Mouse (Mus musculus) gonadal fat pad, adult 2 months (tissue): Measurements from ENCODE around the gene Slc23a2. TPM values are rescaled to one million over a fixed set of nuclear protein-coding genes. Genes with fewer than 3 reads are reported as not detected.

ENCODE experiments used
- DNase-seq: peaks from one replicate; pipeline ENCODE4 v3.0.0-alpha.2; 2012; ENCODE audit warnings: low read depth
- polyA plus RNA-seq: library from polyadenylated mRNA; depleted of rRNA; stranded (reverse); fragments of >200 nt; gene quantifications from 2 replicates; pipeline ENCODE4 v1.2.3, GENCODE M21; 2012

The Slc23a2 gene
- polyA plus RNA-seq, 1 experiment: 17.5 TPM

- DNase-seq: no peak
Observed at GRCm38 (mm10) chr2:132134758-132135157, 10.2 kb downstream of the Slc23a2 start.

GRCm38 (mm10) chr2:132133436-132133835 is 11.5 kb downstream of the Slc23a2 start:
- no peak for DNase-seq

DNA sequence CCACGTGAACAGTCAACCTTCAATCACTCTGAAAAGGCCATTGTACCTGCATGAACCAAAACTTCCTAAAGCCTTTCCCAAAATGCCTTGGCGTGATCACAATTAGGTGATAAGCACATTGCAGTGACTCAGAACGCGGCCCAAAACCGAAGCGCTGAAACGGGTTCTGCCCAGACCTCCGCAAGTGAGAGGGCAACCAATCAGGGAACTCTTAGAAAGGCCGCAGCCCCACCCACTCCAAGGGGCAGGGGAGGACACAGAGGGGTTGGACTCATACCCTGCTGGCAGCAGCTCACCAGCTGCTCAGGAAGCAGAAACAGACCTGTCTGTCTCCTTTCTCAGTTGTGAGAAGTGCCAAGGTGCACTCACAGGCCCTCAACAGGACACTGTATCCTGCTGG is 13.6 kb downstream of the Slc23a2 start:
- no peak for DNase-seq

DNA sequence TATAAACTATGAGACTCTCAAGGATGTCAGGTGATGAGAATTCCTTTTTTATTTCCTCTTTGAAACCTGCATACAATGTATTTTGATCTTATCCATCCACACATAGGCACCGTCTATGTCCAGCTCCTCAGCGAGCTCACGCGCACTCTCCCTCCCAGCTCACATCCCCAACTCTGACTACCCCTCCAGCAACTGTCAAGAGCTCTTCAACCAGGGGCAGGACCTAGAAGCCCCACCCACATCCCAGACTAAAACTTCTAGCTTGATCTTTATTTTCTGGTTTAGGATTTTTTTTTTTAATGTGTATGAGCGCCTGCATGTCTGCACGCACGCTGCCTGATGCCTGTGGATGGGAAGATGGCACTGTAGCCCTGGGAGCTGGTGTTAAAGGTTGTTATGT is 14.9 kb downstream of the Slc23a2 start:
- DNase-seq: no peak

- DNase-seq: no peak
Observed at GRCm38 (mm10) chr2:132129247-132129646, 15.7 kb downstream of the Slc23a2 start.

GRCm38 (mm10) chr2:132127904-132128303 is 17.0 kb downstream of the Slc23a2 start:
- DNase-seq: no peak

DNA sequence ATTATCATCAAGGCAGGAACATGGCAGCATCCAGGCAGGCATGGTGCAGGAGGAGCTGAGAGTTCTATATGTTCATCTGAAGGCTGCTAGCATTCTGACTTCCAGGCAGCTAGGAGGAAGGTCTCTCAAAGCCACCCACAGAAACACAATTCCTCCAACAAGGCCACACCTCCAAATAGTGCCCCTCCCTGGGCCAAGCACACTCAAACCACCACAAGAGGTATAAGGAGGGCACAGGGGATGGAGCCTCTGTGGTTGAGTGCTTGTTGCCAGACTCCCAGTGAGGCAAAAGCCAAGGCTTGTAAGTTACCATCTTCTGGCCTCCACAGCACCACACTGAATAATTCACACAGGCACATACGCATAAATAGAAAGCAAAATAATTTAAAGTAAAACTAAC is 18.6 kb downstream of the Slc23a2 start:
- no peak for DNase-seq

DNA sequence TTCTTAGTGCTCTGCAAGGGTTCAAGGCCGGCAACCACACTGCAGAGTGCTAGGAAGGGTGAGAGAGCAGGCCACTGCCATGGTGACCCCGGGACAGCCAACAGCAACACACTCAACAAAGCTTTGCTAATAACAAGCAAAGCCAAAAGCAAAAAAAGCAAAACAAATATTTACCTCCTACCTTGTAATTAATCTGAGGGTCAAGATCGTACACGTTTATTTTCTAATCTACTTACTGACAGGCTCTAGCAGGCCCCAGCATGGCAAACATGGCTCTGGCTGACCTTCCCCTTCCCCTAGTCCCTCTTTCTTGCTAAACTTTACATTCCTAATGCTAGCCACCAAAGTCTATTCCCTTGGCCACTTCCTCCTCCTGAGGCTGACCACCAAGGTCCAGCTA is 21.8 kb downstream of the Slc23a2 start:
- no peak for DNase-seq

GRCm38 (mm10) chr2:132121050-132121449 is 23.9 kb downstream of the Slc23a2 start:
- no peak for DNase-seq

DNA sequence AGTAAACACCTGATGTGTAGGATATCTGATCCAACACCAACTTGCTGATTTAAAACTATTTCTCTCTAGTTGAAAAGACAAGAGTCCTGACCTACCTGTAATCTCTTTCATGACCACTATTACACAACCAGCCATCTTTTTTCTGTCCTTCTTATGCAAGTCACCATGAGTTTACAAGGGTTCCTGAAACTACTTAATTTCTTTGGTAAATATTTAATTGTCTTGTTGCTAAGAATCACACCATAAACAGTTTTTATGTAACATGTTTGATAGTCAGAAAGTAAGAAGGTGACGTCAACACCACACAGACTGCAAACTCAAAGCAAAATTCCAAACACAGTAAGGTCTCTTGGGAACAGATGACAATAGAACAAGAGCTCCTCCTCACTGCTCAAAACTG is 26.3 kb downstream of the Slc23a2 start:
- no peak for DNase-seq

- no peak for DNase-seq
Observed at GRCm38 (mm10) chr2:132115936-132116335, 29.0 kb downstream of the Slc23a2 start.

- DNase-seq: no peak
Observed at GRCm38 (mm10) chr2:132115344-132115743, 29.6 kb downstream of the Slc23a2 start.

DNA sequence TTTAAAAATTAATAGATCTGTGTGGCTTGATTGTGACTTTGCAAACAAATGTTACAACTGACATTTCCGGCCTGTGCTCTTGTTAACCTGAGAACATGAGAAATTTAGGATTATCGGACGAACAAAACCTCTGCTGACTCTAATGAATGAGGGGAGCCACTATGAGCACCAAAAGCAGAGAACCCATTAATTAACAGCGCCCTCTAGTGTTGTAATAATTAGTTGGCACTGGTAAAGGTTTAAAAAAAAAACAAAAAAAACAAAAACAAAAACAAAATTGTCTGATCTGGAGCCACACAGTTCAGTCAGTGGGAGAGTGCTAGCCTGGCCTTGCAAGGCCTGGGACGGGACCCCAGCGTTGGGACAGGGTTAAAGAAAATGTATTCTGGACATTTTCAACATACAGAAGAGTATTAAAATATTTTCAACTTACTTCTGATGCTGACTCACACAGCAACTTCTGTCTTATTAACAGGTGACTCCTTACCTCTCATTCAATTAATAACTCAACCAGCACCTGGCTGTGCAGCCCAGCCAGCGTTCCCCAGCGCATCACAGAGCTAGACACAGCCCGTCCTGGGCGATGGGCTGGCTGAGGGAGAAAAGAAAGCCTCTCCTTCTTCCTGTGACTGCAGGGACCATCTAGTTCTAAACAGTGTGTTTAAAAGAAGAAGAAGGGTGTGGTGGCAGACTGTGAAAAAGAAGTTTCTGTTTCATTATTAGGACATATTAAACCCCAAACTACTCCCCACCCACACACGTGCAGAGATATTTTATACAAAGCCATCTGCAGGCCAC is 30.7 kb downstream of the Slc23a2 start:
- DNase-seq: no peak

GRCm38 (mm10) chr2:132112319-132112718 is 32.6 kb downstream of the Slc23a2 start:
- DNase-seq: no peak

GRCm38 (mm10) chr2:132111905-132112304 is 33.0 kb downstream of the Slc23a2 start:
- DNase-seq: no peak

GRCm38 (mm10) chr2:132111266-132111665 is 33.6 kb downstream of the Slc23a2 start:
- DNase-seq: no peak

DNA sequence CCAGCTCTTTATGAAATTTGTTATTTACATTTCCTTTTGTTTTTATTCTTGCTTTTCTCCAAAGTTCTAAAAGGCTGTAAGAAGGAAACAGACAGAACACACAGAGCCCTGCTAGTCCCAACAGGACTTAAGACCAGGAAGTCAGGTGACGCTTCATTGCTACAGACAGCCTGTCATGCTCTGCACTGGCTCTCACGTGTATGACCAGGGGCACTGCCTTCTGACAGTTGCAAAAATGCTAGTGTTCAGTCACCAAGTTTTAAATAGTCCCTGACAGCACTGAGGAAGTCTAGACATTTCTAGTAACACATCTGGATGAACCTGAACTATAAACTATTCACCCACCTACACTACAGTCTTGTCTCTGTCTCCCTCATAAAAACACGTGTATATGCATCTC is 34.2 kb downstream of the Slc23a2 start:
- no peak for DNase-seq

DNA sequence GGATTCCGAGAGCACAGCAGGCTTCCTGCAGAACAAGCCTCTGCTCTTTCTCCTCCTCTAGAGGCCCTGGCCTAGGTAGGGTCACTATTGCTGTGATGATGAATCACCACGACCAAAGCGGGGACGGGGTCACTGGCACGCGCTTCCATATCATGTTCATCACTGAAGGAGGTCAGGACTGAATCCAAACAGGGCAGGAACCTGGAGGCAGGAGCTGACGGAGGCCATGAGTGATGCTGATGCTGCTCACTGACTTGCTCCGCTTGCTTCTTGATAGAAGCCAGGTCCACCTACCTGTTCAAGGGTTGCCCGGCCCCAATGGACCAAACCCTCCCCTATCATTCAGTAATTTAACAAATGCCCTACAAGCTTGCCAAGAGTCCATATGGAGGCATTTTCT is 35.9 kb downstream of the Slc23a2 start:
- DNase-seq: no peak

DNA sequence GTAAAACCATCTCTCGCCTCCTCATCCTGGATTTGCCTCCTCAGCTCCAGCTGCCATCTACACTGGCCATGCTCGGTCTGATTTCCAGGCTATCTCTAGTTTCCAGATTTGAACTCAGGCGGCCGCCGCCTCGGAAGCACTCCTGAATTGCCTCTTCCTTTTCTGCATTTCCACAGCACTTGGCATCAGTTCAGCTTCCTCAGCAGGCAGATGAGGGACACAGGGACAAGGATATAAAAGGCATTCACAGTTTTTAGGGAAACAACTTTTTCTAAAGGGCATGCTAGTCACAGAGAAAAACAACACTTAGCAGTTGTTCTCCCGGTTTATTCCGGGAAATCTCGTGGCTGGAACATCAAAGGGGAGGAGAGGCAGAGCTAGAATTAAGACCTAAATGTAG is 37.3 kb downstream of the Slc23a2 start:
- DNase-seq: no peak

DNA sequence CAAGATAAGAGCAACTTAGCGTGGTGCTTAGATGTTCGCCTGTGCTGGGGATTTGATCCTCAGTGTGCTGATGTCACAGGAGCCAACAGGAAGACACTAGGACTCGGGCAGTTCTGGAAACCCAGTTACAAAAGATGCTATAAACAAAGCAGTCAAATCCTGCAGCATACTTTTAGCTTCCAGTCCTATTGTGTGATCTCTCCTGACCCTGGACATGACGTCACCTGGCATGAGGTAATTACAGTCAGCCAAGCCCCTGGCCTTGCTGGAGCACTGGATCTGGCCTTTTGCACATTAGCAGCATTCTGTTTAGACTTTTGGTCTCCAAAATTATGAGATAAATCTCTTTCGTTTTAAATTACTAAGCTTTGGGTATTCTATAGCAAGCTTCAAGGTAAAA is 38.8 kb downstream of the Slc23a2 start:
- DNase-seq: no peak

- DNase-seq: no peak
Observed at GRCm38 (mm10) chr2:132103265-132103664, 41.6 kb downstream of the Slc23a2 start.

DNA sequence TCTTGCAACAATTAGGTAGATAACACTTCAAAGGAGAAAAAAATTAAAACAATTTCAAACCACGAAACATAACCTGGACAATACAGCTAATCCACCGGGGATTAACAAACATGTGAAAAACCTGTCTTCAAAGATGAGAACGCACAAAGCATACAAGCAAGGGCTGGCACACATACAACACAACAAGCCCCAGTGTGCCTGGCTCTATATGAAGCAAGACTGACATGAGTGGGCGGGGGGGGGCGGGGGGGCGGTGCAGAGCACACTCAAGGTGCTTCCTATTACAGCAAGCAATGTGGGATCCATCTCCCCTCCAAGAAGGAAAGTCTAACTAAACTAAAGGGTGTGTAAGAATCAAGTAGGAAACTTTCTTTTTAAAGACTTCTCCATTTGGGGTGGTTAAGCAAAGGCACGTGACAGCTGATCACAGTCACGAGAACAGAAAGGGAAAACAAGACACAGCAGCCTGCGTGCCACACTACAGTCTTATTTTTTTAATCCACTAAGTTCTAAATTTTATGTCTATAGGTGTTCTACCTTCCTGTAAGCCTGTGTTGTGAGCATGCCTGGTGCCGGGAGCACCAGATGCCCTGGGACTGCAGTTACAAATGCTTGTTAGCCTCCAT is 42.3 kb downstream of the Slc23a2 start:
- DNase-seq: no peak

GRCm38 (mm10) chr2:132098942-132099672 is 45.8 kb downstream of the Slc23a2 start:
- peak; percentile 92 for DNase-seq
